Mouse (Mus musculus) fibroblast of lung, adult 2 months (primary cell): Measurements from ENCODE around the gene Olfr544.
A peak's percentile ranks its signal among the peaks of the same experiment; 100 is the strongest.

Experiments used
- DNase-seq: peaks from one replicate; pipeline ENCODE4 v3.0.0-alpha.2; 2011; ENCODE audit warnings: low read depth

Gene Olfr544

DNA sequence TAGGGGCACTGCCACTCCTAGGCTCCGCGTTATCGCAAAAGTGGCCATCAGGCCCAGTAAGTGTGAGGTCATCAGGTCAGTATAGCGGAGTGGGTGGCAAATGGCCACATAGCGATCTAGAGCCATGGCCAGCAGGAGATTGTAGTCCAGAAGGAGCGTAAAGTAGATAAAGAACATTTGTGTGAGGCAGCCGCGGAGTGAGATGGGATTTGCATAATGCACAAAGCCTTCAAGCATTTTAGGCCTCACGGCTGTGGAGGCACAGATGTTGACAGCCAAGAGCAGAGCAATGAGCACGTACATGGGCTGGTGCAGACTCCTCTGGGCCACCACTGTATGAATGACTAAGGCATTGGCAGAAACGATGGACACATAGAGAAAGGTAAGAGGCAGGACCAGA is 10.7 kb downstream of the Olfr544 start:
- DNase-seq, result no peak

DNA sequence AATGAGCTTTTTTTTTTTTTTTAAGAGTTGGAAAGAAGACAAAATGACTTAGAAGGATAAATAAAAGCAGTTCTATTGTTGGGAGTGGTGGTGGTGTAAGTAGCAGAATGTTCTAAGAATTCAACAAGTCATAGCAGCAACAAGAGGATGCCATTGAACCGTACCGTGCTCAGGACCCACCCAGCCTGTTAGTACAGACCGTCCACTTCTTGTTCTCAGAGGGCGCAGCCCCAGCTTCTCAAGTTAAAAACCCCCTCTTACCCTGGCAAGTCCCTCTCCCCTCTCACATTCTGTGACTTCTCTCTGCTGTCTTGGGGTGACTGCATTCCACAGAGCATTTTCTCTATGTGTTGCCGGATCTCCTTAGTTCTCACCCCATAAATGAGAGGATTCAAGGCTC is 11.5 kb downstream of the Olfr544 start:
- DNase-seq, result no peak

DNA sequence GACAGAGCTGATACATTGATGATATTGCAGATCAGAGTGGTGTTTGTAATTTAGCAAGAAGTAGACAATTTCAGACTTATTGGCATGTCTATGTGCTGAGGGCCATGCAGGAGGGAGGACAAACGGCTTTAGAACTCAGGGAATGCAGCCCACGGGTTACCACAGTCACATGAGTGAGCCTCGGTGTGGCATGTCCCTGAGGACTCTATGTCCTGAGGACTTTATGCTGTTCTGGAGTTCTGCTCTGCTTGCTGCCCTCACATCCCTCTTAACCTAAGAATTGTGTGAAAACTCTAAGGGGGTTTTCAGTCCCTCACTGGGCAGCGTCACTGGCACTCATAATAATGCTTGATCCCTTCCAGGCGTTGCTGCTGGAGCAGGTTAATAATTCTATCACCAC is 15.4 kb downstream of the Olfr544 start:
- DNase-seq, result no peak

DNA sequence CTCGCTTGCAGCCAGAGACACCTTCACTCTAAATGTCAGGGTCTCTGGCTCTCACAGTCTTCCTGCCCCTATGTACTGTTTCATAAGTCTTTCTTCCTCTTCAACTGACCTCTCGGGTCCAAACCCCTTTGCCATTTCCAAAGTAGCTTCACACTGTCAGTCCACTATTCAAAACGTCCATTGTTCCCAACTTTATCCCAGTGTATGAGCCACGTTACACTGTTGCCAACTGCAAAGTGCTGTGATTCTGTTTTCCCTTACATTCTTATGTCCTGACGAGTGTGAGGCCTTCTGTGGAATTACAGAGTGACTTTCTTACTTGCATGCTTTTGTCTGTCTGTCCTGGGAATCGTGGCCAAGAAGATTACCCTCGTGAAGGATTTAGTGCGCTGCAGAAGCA is 20.5 kb downstream of the Olfr544 start:
- no peak for DNase-seq

DNA sequence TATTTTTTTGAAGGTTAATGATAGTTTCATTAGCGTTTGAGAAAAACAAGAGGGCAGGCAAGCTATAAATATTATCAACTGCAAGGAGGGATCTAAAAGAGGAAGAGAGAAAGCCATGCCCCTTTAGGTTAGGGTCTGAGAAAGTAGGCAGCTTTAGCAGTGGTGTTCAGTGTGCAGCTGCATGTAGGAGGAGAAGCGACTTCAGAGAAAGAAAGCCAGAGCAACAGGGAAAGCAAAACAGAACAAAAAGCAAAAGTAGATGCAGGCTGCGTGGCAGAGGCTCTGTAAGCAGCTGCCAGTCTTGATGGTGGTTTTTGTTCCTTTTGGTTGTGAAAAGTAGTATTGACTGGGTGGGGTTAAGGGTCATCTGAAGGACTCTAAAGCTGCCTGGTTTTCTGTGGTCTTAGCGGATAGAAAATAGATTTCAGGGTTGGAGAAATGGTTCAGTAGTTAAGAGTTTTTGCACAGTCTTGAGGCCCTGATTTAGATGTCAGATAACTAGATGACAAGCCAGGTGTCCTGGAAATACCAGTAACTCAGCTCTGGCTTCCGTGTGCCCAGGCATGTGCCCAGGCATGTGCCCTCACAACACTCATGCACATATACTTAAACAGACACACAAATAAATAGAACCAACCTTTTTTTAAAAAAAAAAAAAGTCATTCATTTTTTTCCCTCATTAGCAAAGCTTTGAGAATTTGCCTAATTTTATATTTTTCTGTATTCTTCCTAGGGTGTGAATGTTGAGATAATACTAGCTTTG is 29.3 kb downstream of the Olfr544 start:
- DNase-seq, result no peak

DNA sequence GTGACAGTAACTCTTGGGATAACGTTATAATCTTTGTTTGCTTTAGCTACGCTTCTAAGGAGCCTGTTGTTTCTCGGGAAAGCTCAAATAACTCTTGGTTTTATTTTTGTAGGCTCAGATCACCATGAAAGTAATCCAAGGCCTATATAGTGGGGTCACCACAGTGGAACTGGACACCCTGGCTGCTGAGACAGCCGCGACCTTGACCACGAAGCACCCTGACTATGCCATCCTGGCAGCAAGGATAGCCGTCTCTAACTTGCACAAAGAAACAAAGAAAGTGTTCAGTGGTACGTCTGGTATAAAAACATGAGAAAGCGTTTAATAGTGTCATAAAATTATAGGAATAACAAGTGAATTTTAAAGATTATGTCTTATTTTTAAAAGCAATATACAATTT is 41.7 kb downstream of the Olfr544 start:
- no peak for DNase-seq

DNA sequence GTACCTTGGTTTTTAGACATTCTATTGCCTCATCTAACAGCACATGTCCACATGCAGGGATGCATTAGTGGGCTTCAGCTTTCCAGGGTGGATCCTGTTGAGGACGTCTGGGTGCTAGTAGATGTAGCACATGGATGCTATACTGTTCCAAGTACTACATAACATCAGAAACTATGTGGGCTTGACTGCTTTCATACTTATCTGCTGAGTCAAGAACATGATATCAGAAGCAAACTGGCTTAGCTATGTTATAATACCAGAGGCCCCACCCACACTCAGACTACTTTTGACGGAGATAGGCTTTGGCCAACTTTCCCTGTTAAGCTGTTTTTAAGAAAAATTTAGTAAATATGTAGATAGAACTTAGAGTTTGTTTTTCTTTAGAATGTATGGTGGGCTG is 43.8 kb downstream of the Olfr544 start:
- DNase-seq, result no peak

DNA sequence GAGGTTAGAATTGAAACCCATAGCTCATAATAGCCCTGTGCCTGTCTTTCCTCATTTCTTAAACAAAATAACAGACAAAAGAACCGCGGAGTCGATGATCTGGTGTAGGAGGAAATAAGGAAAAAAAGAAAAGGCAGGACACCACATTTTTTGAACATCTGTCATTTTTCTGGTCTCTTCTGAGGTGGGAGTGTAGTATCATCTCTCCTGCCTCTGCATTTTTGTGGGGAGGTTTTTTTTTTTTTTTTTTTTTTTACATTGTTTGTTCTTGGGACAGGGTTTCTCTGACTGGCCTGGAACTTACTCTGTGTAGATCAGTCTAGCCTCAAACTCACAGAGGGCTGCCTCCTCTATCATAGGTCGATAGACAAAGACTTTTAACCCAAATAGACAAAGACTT is 45.7 kb downstream of the Olfr544 start:
- no peak for DNase-seq

DNA sequence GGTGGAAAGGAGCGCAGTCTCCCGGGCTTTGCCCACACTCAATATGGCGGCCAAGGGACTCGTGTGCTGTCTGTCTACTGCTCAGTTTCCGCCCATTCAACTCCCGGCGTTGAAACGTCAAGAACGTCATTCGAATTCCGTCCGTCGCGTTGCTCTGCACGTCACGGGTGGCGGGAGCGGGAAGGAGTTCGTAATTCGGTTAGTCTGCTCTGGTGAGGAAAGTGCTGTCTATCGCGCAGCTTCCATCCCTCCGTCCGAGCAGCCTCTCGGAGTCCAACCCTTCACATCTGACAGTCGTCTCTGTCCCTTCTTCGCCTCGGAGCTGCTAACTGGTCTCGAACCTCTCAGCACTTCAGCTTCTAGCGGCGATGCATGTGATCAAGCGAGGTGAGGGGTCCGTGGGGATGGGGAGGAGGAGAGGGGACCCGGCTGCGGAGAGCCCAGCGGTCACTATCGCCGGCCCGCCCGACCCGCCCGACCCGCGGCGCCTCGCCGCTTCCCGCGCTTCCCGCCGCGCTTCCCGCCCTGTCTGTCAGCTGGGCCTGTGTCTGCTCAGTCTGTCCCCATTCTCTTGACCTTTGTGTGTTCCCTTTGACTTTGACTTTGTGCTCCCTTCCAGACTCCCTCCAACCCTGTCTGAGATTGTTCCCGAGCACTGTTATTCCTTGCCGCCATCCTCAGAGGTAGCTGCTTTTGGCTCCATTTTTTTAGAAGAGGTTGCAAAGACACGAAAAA is 46.3 kb downstream of the Olfr544 start, which contains the start of gene Rrm1:
Gene Rrm1, plus strand, starts transcription at position 39 of the 735 bp plus-strand sequence.
- DNase-seq, result peak; percentile 98

DNA sequence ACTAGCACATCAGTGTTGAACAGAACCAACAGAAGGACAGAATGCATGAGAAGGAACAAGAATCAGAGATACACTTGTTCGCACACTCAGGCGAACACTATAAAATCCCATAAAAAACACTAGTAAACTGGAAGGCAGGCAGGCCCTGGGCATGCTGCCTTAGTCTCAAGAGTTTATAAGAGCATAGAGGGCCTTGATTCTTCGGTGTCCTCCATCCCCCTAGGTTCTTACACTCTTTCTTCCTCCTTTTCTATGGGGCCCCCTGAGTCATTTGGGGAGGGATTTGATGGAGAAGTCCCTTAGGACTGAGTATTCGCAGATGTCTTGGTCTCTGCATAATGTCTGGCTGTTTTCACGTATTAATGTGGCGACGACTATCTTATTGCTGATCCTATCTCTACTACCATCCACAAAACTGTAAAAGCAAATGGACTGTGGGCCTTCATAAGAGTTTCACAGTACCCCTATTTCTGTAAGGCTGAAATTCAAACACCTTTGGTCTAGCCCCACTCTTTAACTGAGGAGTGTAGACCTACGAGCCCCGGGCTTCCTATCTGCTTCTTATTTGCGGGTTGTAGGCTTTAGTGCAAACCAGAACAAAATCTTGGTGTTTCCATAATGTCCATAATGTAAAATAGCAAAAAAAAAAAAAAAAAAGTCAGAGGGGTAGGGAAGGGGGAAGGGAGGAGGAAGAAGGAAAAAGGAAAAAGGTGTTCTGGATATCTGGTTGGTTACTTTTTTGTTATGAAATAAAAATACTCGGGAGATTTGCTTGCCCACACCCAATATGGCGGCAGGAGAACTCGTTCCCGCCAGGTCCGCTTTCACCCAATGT is 47.1 kb downstream of the Olfr544 start:
- no peak for DNase-seq

DNA sequence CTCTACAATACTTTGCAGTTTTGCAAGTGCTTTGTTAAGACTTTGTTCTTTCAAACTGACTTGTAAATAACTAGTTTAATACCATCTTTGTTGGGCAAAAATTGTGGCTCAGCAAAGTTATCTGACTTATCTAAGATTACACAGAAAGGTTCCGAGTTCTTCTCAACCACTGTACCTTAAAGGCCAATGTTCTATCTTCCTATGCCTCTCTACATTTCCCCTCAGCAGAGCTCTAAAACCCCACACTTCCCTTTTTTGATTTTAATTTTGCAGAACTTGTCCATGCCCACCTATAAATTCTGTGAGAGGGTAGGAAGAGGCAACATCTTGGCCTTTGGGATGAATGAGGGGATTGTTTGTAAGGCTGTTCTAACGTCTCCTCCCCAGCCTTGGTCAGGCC is 53.8 kb downstream of the Olfr544 start:
- DNase-seq, result no peak
